Mouse (Mus musculus): ENCODE data around the gene Pim3. TPM values are rescaled to one million over a fixed set of nuclear protein-coding genes. Genes with fewer than 3 reads are reported as not detected.

Pim3 gene
- polyA plus RNA-seq, 1 experiment from 2014 or later: 69.4 TPM

GRCm38 (mm10) chr15:88903086-88903485 lies 41.1 kb downstream of the Pim3 start:
- WGBS: 72% methylated on average over 1 of the region's 1 CpGs

GRCm38 (mm10) chr15:88904056-88904811 lies 42.2 kb downstream of the Pim3 start:
- no peak for ATAC-seq (ENCODE audit: low FRiP score, low TSS enrichment)

More at GRCm38 (mm10) chr15:88903086-88903485, 41.1 kb downstream of the Pim3 start:
- H3K9ac ChIP-seq (ENCODE audit: low read length): no peak overlapping the region
- H3K4me2 ChIP-seq (replicated peaks; ENCODE audit: low read depth): no peak overlapping the region
- H3K4me3 ChIP-seq (ENCODE audit: low read depth, low read length): no peak overlapping the region
- TF ChIP-seq EP300 (optimal IDR thresholded peaks at IDR 0.05): no peak
- TF ChIP-seq CTCF (IDR thresholded peaks at IDR 0.05; ENCODE audit: low read depth): peak; percentile 56
- H3K27me3 ChIP-seq (ENCODE audit: control insufficient read depth, insufficient read depth, low read length): no peaks in the 10 kb centered on the region
- no peak overlapping the region for H3K27ac ChIP-seq (replicated peaks)
- ATAC-seq (ENCODE audit: low FRiP score, low TSS enrichment): 0 out of 2 replicates have a peak, but pooled peaks have one; percentile 21
- H3K36me3 ChIP-seq (ENCODE audit: control insufficient read depth, insufficient read depth, low read length): no peaks in the 10 kb centered on the region
- no peak for DNase-seq (ENCODE audit: low spot score)
- no peaks in the 10 kb centered on the region for H3K9me3 ChIP-seq (ENCODE audit: control insufficient read depth, low read length)
- no peaks in the 10 kb centered on the region for H3K4me1 ChIP-seq (replicated peaks; ENCODE audit: control insufficient read depth, insufficient read depth)

GRCm38 (mm10) chr15:88906347-88906746 lies 44.4 kb downstream of the Pim3 start:
- WGBS: 71% methylated on average over 4 of the region's 4 CpGs
- TF ChIP-seq EP300 (optimal IDR thresholded peaks at IDR 0.05) (no peak), CTCF (IDR thresholded peaks at IDR 0.05; ENCODE audit: low read depth) (no peak)
- Histone ChIP-seq H3K36me3 (ENCODE audit: control insufficient read depth, insufficient read depth, low read length) (no peaks in the 10 kb centered on the region), H3K4me1 (replicated peaks; ENCODE audit: control insufficient read depth, insufficient read depth) (no peaks in the 10 kb centered on the region), H3K27me3 (ENCODE audit: control insufficient read depth, insufficient read depth, low read length) (no peaks in the 10 kb centered on the region), H3K9me3 (ENCODE audit: control insufficient read depth, low read length) (no peaks in the 10 kb centered on the region), H3K9ac (ENCODE audit: low read length) (no peak overlapping the region), H3K27ac (replicated peaks) (no peak overlapping the region), H3K4me2 (replicated peaks; ENCODE audit: low read depth) (no peak overlapping the region), H3K4me3 (ENCODE audit: low read depth, low read length) (no peak overlapping the region)
- DNase-seq (ENCODE audit: low spot score) (no peak), ATAC-seq (ENCODE audit: low FRiP score, low TSS enrichment) (no peak)

More at GRCm38 (mm10) chr15:88904056-88904811, 42.2 kb downstream of the Pim3 start:
- no peaks in the 10 kb centered on the region for H3K9me3 ChIP-seq (ENCODE audit: control insufficient read depth, low read length)
- WGBS: 77% methylated on average over 14 of the region's 14 CpGs
- H3K27me3 ChIP-seq (ENCODE audit: control insufficient read depth, insufficient read depth, low read length): no peaks in the 10 kb centered on the region
- TF ChIP-seq EP300 (optimal IDR thresholded peaks at IDR 0.05) (no peak), CTCF (IDR thresholded peaks at IDR 0.05; ENCODE audit: low read depth) (no peak)
- no peak overlapping the region for H3K9ac ChIP-seq (ENCODE audit: low read length)
- H3K4me2 ChIP-seq (replicated peaks; ENCODE audit: low read depth): no peak overlapping the region
- no peak for DNase-seq (ENCODE audit: low spot score)
- H3K36me3 ChIP-seq (ENCODE audit: control insufficient read depth, insufficient read depth, low read length): no peaks in the 10 kb centered on the region
- no peaks in the 10 kb centered on the region for H3K4me1 ChIP-seq (replicated peaks; ENCODE audit: control insufficient read depth, insufficient read depth)
- H3K27ac ChIP-seq (replicated peaks): no peak overlapping the region
- H3K4me3 ChIP-seq (ENCODE audit: low read depth, low read length): no peak overlapping the region

GRCm38 (mm10) chr15:88915046-88915445 lies 53.1 kb downstream of the Pim3 start:
- Histone ChIP-seq H3K9me3 (ENCODE audit: control insufficient read depth, low read length) (no peaks in the 10 kb centered on the region), H3K27me3 (ENCODE audit: control insufficient read depth, insufficient read depth, low read length) (no peaks in the 10 kb centered on the region), H3K9ac (ENCODE audit: low read length) (no peak overlapping the region), H3K4me3 (ENCODE audit: low read depth, low read length) (no peak overlapping the region), H3K36me3 (ENCODE audit: control insufficient read depth, insufficient read depth, low read length) (no peaks in the 10 kb centered on the region), H3K4me1 (replicated peaks; ENCODE audit: control insufficient read depth, insufficient read depth) (no peaks in the 10 kb centered on the region), H3K27ac (replicated peaks) (no peak overlapping the region), H3K4me2 (replicated peaks; ENCODE audit: low read depth) (no peak overlapping the region)
- TF ChIP-seq CTCF (IDR thresholded peaks at IDR 0.05; ENCODE audit: low read depth): no peak
- WGBS: 98% methylated on average over 7 of the region's 7 CpGs
- ATAC-seq (ENCODE audit: low FRiP score, low TSS enrichment) (no peak), DNase-seq (ENCODE audit: low spot score) (no peak)

Other genes with a start within 250 kb of the Pim3 start
- gene Brd1, start 128.0 kb upstream of the Pim3 start, polyA plus RNA-seq (2015; fragmentation: Nextera tagmentation; extraction: Ambion mirVana): 10.4 and 10.8 TPM in 2 replicates
- 3.7 and 3.9 TPM in 2 replicates for gene Zbed4, start 110.5 kb upstream of the Pim3 start, polyA plus RNA-seq (2015; fragmentation: Nextera tagmentation; extraction: Ambion mirVana)
- 8.2 and 9.3 TPM in 2 replicates for gene Alg12, start 42.9 kb upstream of the Pim3 start, polyA plus RNA-seq (2015; fragmentation: Nextera tagmentation; extraction: Ambion mirVana)
- gene Creld2, start 42.5 kb upstream of the Pim3 start, polyA plus RNA-seq (2015; fragmentation: Nextera tagmentation; extraction: Ambion mirVana): 89.3 and 93.2 TPM in 2 replicates
- not detected in 2 replicates for gene Ttll8, start 92.2 kb downstream of the Pim3 start, polyA plus RNA-seq (2015; fragmentation: Nextera tagmentation; extraction: Ambion mirVana)
- not detected in 2 replicates for gene Mlc1, start 116.8 kb downstream of the Pim3 start, polyA plus RNA-seq (2015; fragmentation: Nextera tagmentation; extraction: Ambion mirVana)
- not detected in 2 replicates for gene Mov10l1, start 120.7 kb downstream of the Pim3 start, polyA plus RNA-seq (2015; fragmentation: Nextera tagmentation; extraction: Ambion mirVana)
- gene Panx2, start 197.5 kb downstream of the Pim3 start, polyA plus RNA-seq (2015; fragmentation: Nextera tagmentation; extraction: Ambion mirVana): 0.16 and 0.79 TPM in 2 replicates
- gene Trabd, start 212.9 kb downstream of the Pim3 start, polyA plus RNA-seq (2015; fragmentation: Nextera tagmentation; extraction: Ambion mirVana): 55.9 and 57.8 TPM in 2 replicates
- 14.3 and 16.3 TPM in 2 replicates for gene Selenoo, start 226.9 kb downstream of the Pim3 start, polyA plus RNA-seq (2015; fragmentation: Nextera tagmentation; extraction: Ambion mirVana)

All from stomach, postnatal 0 days (tissue).